Mouse (Mus musculus) liver, adult 2 months (tissue): Measurements from ENCODE around the gene Psmb9.

ENCODE experiments used
- CTCF ChIP-seq: fragments of 200-500 bp; IDR thresholded peaks from 2 replicates; pipeline ENCODE4 v1.5.1; 2011; ENCODE audit warnings: low read depth, low read length, control low read depth
- POLR2A ChIP-seq: fragments of 200-500 bp; IDR thresholded peaks from 2 replicates; pipeline ENCODE4 v1.6.1; 2011; ENCODE audit warnings: low read length, control low read depth; ENCODE audit not compliant: insufficient read depth; ENCODE audit errors: extremely low read depth

DNA sequence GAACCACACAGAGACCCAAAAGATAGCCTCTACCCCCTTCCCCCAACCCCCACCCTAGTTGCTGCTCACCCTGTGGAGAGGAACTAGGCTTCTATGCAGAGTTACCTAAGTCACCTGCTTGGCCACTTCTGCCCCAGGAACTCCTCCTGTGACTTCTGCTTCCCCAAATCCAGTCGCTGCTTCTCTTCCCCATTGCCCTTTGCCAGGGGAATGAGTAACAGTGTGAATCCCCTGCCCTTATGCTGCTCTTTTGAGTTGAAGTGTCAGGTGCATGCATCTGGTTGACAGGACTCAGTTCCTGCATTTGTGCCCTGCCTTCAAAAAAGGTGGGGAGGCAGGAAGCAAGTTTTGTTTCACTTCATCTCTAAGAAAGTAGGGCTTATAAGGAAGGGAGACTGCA, 13.5 kb downstream of the Psmb9 start:
- TF ChIP-seq CTCF, result no peak
- TF ChIP-seq POLR2A, result no peak
